10 mouse cellular contexts compared by ENCODE assay signal in genomic region chr4:152340584-152341284, GRCm38 (mm10). TPM values are rescaled to one million over a fixed set of nuclear protein-coding genes. Genes with fewer than 3 reads are reported as not detected.
DNase-seq lines count a peak whose midpoint lies in the region; ATAC-seq lines count a peak whose summit lies in the region.
"Had no signal": no experiment of that assay in that cellular context is flagged by ENCODE, and none has a peak within 500 bp of the region (broad histone marks: within the 10 kb centered on the region; RNA-seq: fewer than 3 reads in every experiment).

No protein-coding gene starts in this region.

- H3K4me3 ChIP-seq in forebrain, embryonic 14.5 days (ENCODE audit: low read depth, low read length), result no peak overlapping the region

- H3K9ac ChIP-seq in forebrain, embryonic 14.5 days (ENCODE audit: low read length), result no peak overlapping the region
- H3K9ac ChIP-seq: limb, embryonic 12.5 days had no signal

- no peak overlapping the region for H3K27ac ChIP-seq in forebrain, embryonic 14.5 days (ENCODE audit: low read depth, low read length)
- H3K27ac ChIP-seq: limb, embryonic 12.5 days had no signal

- 0 out of 2 replicates have a peak, but pooled peaks cover 5% of the 10 kb centered on the region for H3K27me3 ChIP-seq in forebrain, embryonic 14.5 days (replicated peaks; ENCODE audit: control insufficient read depth, insufficient read depth, low read length)

- no peaks in the 10 kb centered on the region for H3K9me3 ChIP-seq in forebrain, embryonic 14.5 days (replicated peaks; ENCODE audit: control insufficient read depth, low read length)
- H3K9me3 ChIP-seq: limb, embryonic 12.5 days had no signal

- peak overlapping the region; percentile 100; the same call in 1 of the 2 replicates for H3K4me2 ChIP-seq in forebrain, embryonic 14.5 days (ENCODE audit: low read length)

- 37% methylated on average over 15 of the region's 15 CpGs for WGBS in forebrain, embryonic 14.5 days

- H3K36me3 ChIP-seq in forebrain, embryonic 14.5 days (ENCODE audit: control insufficient read depth, insufficient read depth, low read length), result peaks cover 2% of the 10 kb centered on the region; the same call in 1 of the 2 replicates

- ATAC-seq in forebrain, embryonic 14.5 days, result no peak
- peak; percentile 52 for ATAC-seq in megakaryocyte-erythroid progenitor cell, adult 5-6 weeks (replicated peaks; ENCODE audit: low FRiP score, low TSS enrichment, poor library complexity, severe bottlenecking)

- peak; percentile 48 for DNase-seq in kidney, postnatal 10 days
- DNase-seq in kidney, postnatal 14 days, result no peak
- DNase-seq in forebrain, embryonic 14.5 days (ENCODE audit: low spot score), result no peak
- DNase-seq in thymus, postnatal 14 days, result peak; percentile 44
- no peak for DNase-seq in layer of hippocampus, postnatal 25 days (ENCODE audit: extremely low spot score in 1 of 2, low spot score in 1 of 2)
- DNase-seq in kidney, adult 8-10 months, result no peak
- no peak for DNase-seq in layer of hippocampus, postnatal 10 days (ENCODE audit: low spot score in 2 of 2)

- peaks cover 11% of the 10 kb centered on the region; the same call in 1 of the 2 replicates for H3K4me1 ChIP-seq in forebrain, embryonic 14.5 days (ENCODE audit: control insufficient read depth, insufficient read depth, low read length)

RNA-seq across cellular contexts. Expression of gene Chd5, which starts 2.3 kb away (rescaled TPM):
- polyA plus RNA-seq in forebrain, embryonic 14.5 days (2014; fragmentation: Nextera tagmentation; extraction: Ambion mirVana), result 15.6 and 18.6 TPM in 2 replicates
- total RNA-seq in megakaryocyte-erythroid progenitor cell, adult 5-6 weeks (2014; fragmentation: Nextera tagmentation), result 0.10 TPM in 1 of 2 replicates, not detected in the other
- total RNA-seq in megakaryocyte-erythroid progenitor cell, adult 5-6 weeks (2017), result 0.04 TPM in 1 of 2 replicates, not detected in the other
- 100 to 1,000 TPM; 113 to 130 TPM for total RNA-seq in layer of hippocampus, postnatal 25 days (2021)
- total RNA-seq in layer of hippocampus, postnatal 10 days (2021), result 100 to 1,000 TPM; 189 to 192 TPM
- polyA plus RNA-seq: heart, embryonic 14.5 days had no signal

RNA-seq across cellular contexts. Expression of gene Rpl22, which starts 15.2 kb away (rescaled TPM):
- 196 and 235 TPM in 2 replicates for polyA plus RNA-seq in forebrain, embryonic 14.5 days (2014; fragmentation: Nextera tagmentation; extraction: Ambion mirVana)
- 2,168 and 2,467 TPM in 2 replicates for total RNA-seq in megakaryocyte-erythroid progenitor cell, adult 5-6 weeks (2014; fragmentation: Nextera tagmentation)
- 3,890 and 4,556 TPM in 2 replicates for total RNA-seq in megakaryocyte-erythroid progenitor cell, adult 5-6 weeks (2017)
- 100 to 1,000 TPM; 200 to 205 TPM for total RNA-seq in layer of hippocampus, postnatal 25 days (2021)
- 100 to 1,000 TPM; 283 to 319 TPM for total RNA-seq in layer of hippocampus, postnatal 10 days (2021)

RNA-seq across cellular contexts. Expression of gene Rnf207, which starts 21.9 kb away (rescaled TPM):
- 2.4 and 2.5 TPM in 2 replicates for polyA plus RNA-seq in forebrain, embryonic 14.5 days (2014; fragmentation: Nextera tagmentation; extraction: Ambion mirVana)
- total RNA-seq in megakaryocyte-erythroid progenitor cell, adult 5-6 weeks (2014; fragmentation: Nextera tagmentation), result not detected in 2 replicates
- total RNA-seq in megakaryocyte-erythroid progenitor cell, adult 5-6 weeks (2017), result 0.38 TPM in 1 of 2 replicates, not detected in the other
- 1 to 10 TPM; 2.6 to 5.8 TPM for total RNA-seq in layer of hippocampus, postnatal 25 days (2021)
- 1 to 10 TPM; 3.1 to 4.0 TPM for total RNA-seq in layer of hippocampus, postnatal 10 days (2021)

RNA-seq across cellular contexts. Expression of gene Icmt, which starts 43.7 kb away (rescaled TPM):
- 13.2 and 18.2 TPM in 2 replicates for polyA plus RNA-seq in forebrain, embryonic 14.5 days (2014; fragmentation: Nextera tagmentation; extraction: Ambion mirVana)
- 23.1 and 26.7 TPM in 2 replicates for total RNA-seq in megakaryocyte-erythroid progenitor cell, adult 5-6 weeks (2014; fragmentation: Nextera tagmentation)
- 12.6 and 12.9 TPM in 2 replicates for total RNA-seq in megakaryocyte-erythroid progenitor cell, adult 5-6 weeks (2017)
- 10 to 100 TPM; 38.9 to 45.1 TPM for total RNA-seq in layer of hippocampus, postnatal 25 days (2021)
- total RNA-seq in layer of hippocampus, postnatal 10 days (2021), result 10 to 100 TPM; 27.9 to 33.9 TPM

RNA-seq across cellular contexts. Expression of gene Hes3, which starts 49.3 kb away (rescaled TPM):
- not detected in 2 replicates for polyA plus RNA-seq in forebrain, embryonic 14.5 days (2014; fragmentation: Nextera tagmentation; extraction: Ambion mirVana)
- not detected in 2 replicates for total RNA-seq in megakaryocyte-erythroid progenitor cell, adult 5-6 weeks (2014; fragmentation: Nextera tagmentation)
- total RNA-seq in megakaryocyte-erythroid progenitor cell, adult 5-6 weeks (2017), result not detected in 2 replicates
- not detected for total RNA-seq in layer of hippocampus, postnatal 25 days (2021)
- total RNA-seq in layer of hippocampus, postnatal 10 days (2021), result not detected
- polyA plus RNA-seq: heart, embryonic 14.5 days; limb, embryonic 12.5 days had no signal

Comparison
In these comparisons a context has a peak if more than half of its experiments do, and no peak if none do; other contexts are left out.
1. DNase-seq: peak in kidney, postnatal 10 days (single experiment) and thymus, postnatal 14 days (single experiment); none in kidney, postnatal 14 days (single experiment), forebrain, embryonic 14.5 days (single experiment), layer of hippocampus, postnatal 25 days (0 of 2), kidney, adult 8-10 months (0 of 2) and layer of hippocampus, postnatal 10 days (0 of 2).
2. RNA of gene Chd5, which starts 2.3 kb away (total RNA-seq): 189 to 192 TPM in layer of hippocampus, postnatal 10 days and 113 to 130 TPM in layer of hippocampus, postnatal 25 days; 0.04 to 0.10 TPM in megakaryocyte-erythroid progenitor cell, adult 5-6 weeks; every median in the first group is over 100 times any median in the second.
3. RNA of gene Rpl22, which starts 15.2 kb away (total RNA-seq): 2,168 to 4,556 TPM in megakaryocyte-erythroid progenitor cell, adult 5-6 weeks; 283 to 319 TPM in layer of hippocampus, postnatal 10 days and 200 to 205 TPM in layer of hippocampus, postnatal 25 days; every median in the first group is over 4 times any median in the second.